Mouse (Mus musculus): ENCODE measurements around the gene Zfp652. TPM values are rescaled to one million over a fixed set of nuclear protein-coding genes. Genes with fewer than 3 reads are reported as not detected.

Gene Zfp652
- polyA plus RNA-seq, 1 experiment = 30.1 TPM

GRCm38 (mm10) chr11:95760521-95760920 is 48.0 kb downstream of the Zfp652 start:
- H3K4me3 ChIP-seq (replicated peaks; ENCODE audit: insufficient read depth, low read depth, low read length) = no peak overlapping the region
- no peak overlapping the region for H3K27ac ChIP-seq (ENCODE audit: insufficient read depth, low read length)
- TF ChIP-seq CTCF (IDR thresholded peaks at IDR 0.05; ENCODE audit: borderline replicate concordance, insufficient read depth, low read depth, low read length) (no peak), POLR2A (IDR thresholded peaks at IDR 0.05; ENCODE audit: borderline replicate concordance, insufficient read depth, low read length) (no peak)
- 87% methylated on average over 5 of the region's 5 CpGs for WGBS
- no peaks in the 10 kb centered on the region for H3K4me1 ChIP-seq (ENCODE audit: control insufficient read depth, insufficient read depth, low read length)
- no peak for DNase-seq
- H3K27me3 ChIP-seq (ENCODE audit: control insufficient read depth, insufficient read depth, low read length) = no peaks in the 10 kb centered on the region

GRCm38 (mm10) chr11:95762996-95763395 is 50.5 kb downstream of the Zfp652 start:
- no peak for DNase-seq
- Histone ChIP-seq H3K4me3 (replicated peaks; ENCODE audit: insufficient read depth, low read depth, low read length) (no peak overlapping the region), H3K4me1 (ENCODE audit: control insufficient read depth, insufficient read depth, low read length) (no peaks in the 10 kb centered on the region), H3K27ac (ENCODE audit: insufficient read depth, low read length) (no peak overlapping the region), H3K27me3 (ENCODE audit: control insufficient read depth, insufficient read depth, low read length) (no peaks in the 10 kb centered on the region)
- WGBS = 83% methylated on average over 4 of the region's 4 CpGs
- no peak for TF ChIP-seq CTCF (IDR thresholded peaks at IDR 0.05; ENCODE audit: borderline replicate concordance, insufficient read depth, low read depth, low read length)
- no peak for TF ChIP-seq POLR2A (IDR thresholded peaks at IDR 0.05; ENCODE audit: borderline replicate concordance, insufficient read depth, low read length)

GRCm38 (mm10) chr11:95764806-95765205 is 52.3 kb downstream of the Zfp652 start:
- 66% methylated on average over 8 of the region's 8 CpGs for WGBS
- TF ChIP-seq POLR2A (IDR thresholded peaks at IDR 0.05; ENCODE audit: borderline replicate concordance, insufficient read depth, low read length) (no peak), CTCF (IDR thresholded peaks at IDR 0.05; ENCODE audit: borderline replicate concordance, insufficient read depth, low read depth, low read length) (no peak)

GRCm38 (mm10) chr11:95765334-95765733 is 52.9 kb downstream of the Zfp652 start:
- Histone ChIP-seq H3K27me3 (ENCODE audit: control insufficient read depth, insufficient read depth, low read length) (no peaks in the 10 kb centered on the region), H3K27ac (ENCODE audit: insufficient read depth, low read length) (no peak overlapping the region), H3K4me3 (replicated peaks; ENCODE audit: insufficient read depth, low read depth, low read length) (no peak overlapping the region), H3K4me1 (ENCODE audit: control insufficient read depth, insufficient read depth, low read length) (no peaks in the 10 kb centered on the region)
- no peak for DNase-seq
- TF ChIP-seq CTCF (IDR thresholded peaks at IDR 0.05; ENCODE audit: borderline replicate concordance, insufficient read depth, low read depth, low read length) = no peak
- TF ChIP-seq POLR2A (IDR thresholded peaks at IDR 0.05; ENCODE audit: borderline replicate concordance, insufficient read depth, low read length) = no peak
- 89% methylated on average over 10 of the region's 10 CpGs for WGBS

More at GRCm38 (mm10) chr11:95764806-95765205, 52.3 kb downstream of the Zfp652 start:
- no peak overlapping the region for H3K27ac ChIP-seq (ENCODE audit: insufficient read depth, low read length)
- H3K27me3 ChIP-seq (ENCODE audit: control insufficient read depth, insufficient read depth, low read length) = no peaks in the 10 kb centered on the region
- no peak for DNase-seq
- H3K4me3 ChIP-seq (replicated peaks; ENCODE audit: insufficient read depth, low read depth, low read length) = no peak overlapping the region
- no peaks in the 10 kb centered on the region for H3K4me1 ChIP-seq (ENCODE audit: control insufficient read depth, insufficient read depth, low read length)

GRCm38 (mm10) chr11:95768244-95768643 is 55.8 kb downstream of the Zfp652 start:
- H3K4me3 ChIP-seq (replicated peaks; ENCODE audit: insufficient read depth, low read depth, low read length) = no peak overlapping the region
- TF ChIP-seq CTCF (IDR thresholded peaks at IDR 0.05; ENCODE audit: borderline replicate concordance, insufficient read depth, low read depth, low read length) (no peak), POLR2A (IDR thresholded peaks at IDR 0.05; ENCODE audit: borderline replicate concordance, insufficient read depth, low read length) (no peak)
- H3K4me1 ChIP-seq (ENCODE audit: control insufficient read depth, insufficient read depth, low read length) = no peaks in the 10 kb centered on the region
- no peak overlapping the region for H3K27ac ChIP-seq (ENCODE audit: insufficient read depth, low read length)
- no peaks in the 10 kb centered on the region for H3K27me3 ChIP-seq (ENCODE audit: control insufficient read depth, insufficient read depth, low read length)
- no peak for DNase-seq
- WGBS = 90% methylated on average over 6 of the region's 6 CpGs

- Histone ChIP-seq H3K27ac (ENCODE audit: insufficient read depth, low read length) (no peak overlapping the region), H3K27me3 (ENCODE audit: control insufficient read depth, insufficient read depth, low read length) (no peaks in the 10 kb centered on the region), H3K4me3 (replicated peaks; ENCODE audit: insufficient read depth, low read depth, low read length) (no peak overlapping the region), H3K4me1 (ENCODE audit: control insufficient read depth, insufficient read depth, low read length) (no peaks in the 10 kb centered on the region)
- WGBS = 92% methylated on average over 10 of the region's 10 CpGs
- TF ChIP-seq POLR2A (IDR thresholded peaks at IDR 0.05; ENCODE audit: borderline replicate concordance, insufficient read depth, low read length) (no peak), CTCF (IDR thresholded peaks at IDR 0.05; ENCODE audit: borderline replicate concordance, insufficient read depth, low read depth, low read length) (no peak)
- no peak for DNase-seq
Measured at GRCm38 (mm10) chr11:95769208-95769607, 56.7 kb downstream of the Zfp652 start.

- DNase-seq = no peak
- WGBS = 60% methylated on average over 9 of the region's 9 CpGs
Measured at GRCm38 (mm10) chr11:95770720-95771364, 58.4 kb downstream of the Zfp652 start.

GRCm38 (mm10) chr11:95771665-95772064 is 59.2 kb downstream of the Zfp652 start:
- H3K27ac ChIP-seq (ENCODE audit: insufficient read depth, low read length) = no peak overlapping the region
- TF ChIP-seq CTCF (IDR thresholded peaks at IDR 0.05; ENCODE audit: borderline replicate concordance, insufficient read depth, low read depth, low read length) (no peak), POLR2A (IDR thresholded peaks at IDR 0.05; ENCODE audit: borderline replicate concordance, insufficient read depth, low read length) (no peak)

More at GRCm38 (mm10) chr11:95770720-95771364, 58.4 kb downstream of the Zfp652 start:
- Histone ChIP-seq H3K4me1 (ENCODE audit: control insufficient read depth, insufficient read depth, low read length) (no peaks in the 10 kb centered on the region), H3K4me3 (replicated peaks; ENCODE audit: insufficient read depth, low read depth, low read length) (no peak overlapping the region), H3K27me3 (ENCODE audit: control insufficient read depth, insufficient read depth, low read length) (no peaks in the 10 kb centered on the region), H3K27ac (ENCODE audit: insufficient read depth, low read length) (no peak overlapping the region)
- TF ChIP-seq POLR2A (IDR thresholded peaks at IDR 0.05; ENCODE audit: borderline replicate concordance, insufficient read depth, low read length) (no peak), CTCF (IDR thresholded peaks at IDR 0.05; ENCODE audit: borderline replicate concordance, insufficient read depth, low read depth, low read length) (no peak)

More at GRCm38 (mm10) chr11:95771665-95772064, 59.2 kb downstream of the Zfp652 start:
- no peak for DNase-seq
- 86% methylated on average over 8 of the region's 8 CpGs for WGBS
- H3K4me1 ChIP-seq (ENCODE audit: control insufficient read depth, insufficient read depth, low read length) = no peaks in the 10 kb centered on the region
- no peaks in the 10 kb centered on the region for H3K27me3 ChIP-seq (ENCODE audit: control insufficient read depth, insufficient read depth, low read length)
- H3K4me3 ChIP-seq (replicated peaks; ENCODE audit: insufficient read depth, low read depth, low read length) = no peak overlapping the region
